Mouse (Mus musculus): ENCODE measurements around the gene Ppp5c.

Gene Ppp5c

GRCm38 (mm10) chr7:17055287-17055946 is 27.7 kb upstream of the Ppp5c start:
- in situ Hi-C loops (cut with MboI, MseI): loop anchor here in 1 of 2 experiments (5.0 kb wide), 1 partner anchor 33 kb away; no protein-coding TSS in a partner anchor

GRCm38 (mm10) chr7:17054325-17054989 is 26.7 kb upstream of the Ppp5c start:
- in situ Hi-C loops (cut with MboI, MseI): loop anchor here in 1 of 2 experiments (5.0 kb wide), 2 partner anchors 52 to 107 kb away; no protein-coding TSS in a partner anchor

- in situ Hi-C loops (cut with MboI, MseI): loop anchor here in 1 of 2 experiments (5.0 kb wide), 2 partner anchors 49 to 104 kb away; no protein-coding TSS in a partner anchor
Measured at GRCm38 (mm10) chr7:17050933-17051594, 23.3 kb upstream of the Ppp5c start.

GRCm38 (mm10) chr7:17050491-17050890 is 22.8 kb upstream of the Ppp5c start:
- in situ Hi-C loops (cut with MboI, MseI): loop anchor here in 1 of 2 experiments (5.0 kb wide), 2 partner anchors 48 to 103 kb away; no protein-coding TSS in a partner anchor

GRCm38 (mm10) chr7:17048431-17049190 is 20.9 kb upstream of the Ppp5c start:
- in situ Hi-C loops (cut with MboI, MseI): no loop called here

- in situ Hi-C loops (cut with MboI, MseI): no loop called here
Measured at GRCm38 (mm10) chr7:17047041-17047682, 19.4 kb upstream of the Ppp5c start.

GRCm38 (mm10) chr7:17045743-17046142 is 18.0 kb upstream of the Ppp5c start:
- in situ Hi-C loops (cut with MboI, MseI): no loop called here

GRCm38 (mm10) chr7:17039373-17039772 is 11.6 kb upstream of the Ppp5c start:
- in situ Hi-C loops (cut with MboI, MseI): no loop called here

GRCm38 (mm10) chr7:17038018-17038695 is 10.4 kb upstream of the Ppp5c start:
- in situ Hi-C loops (cut with MboI, MseI): no loop called here

GRCm38 (mm10) chr7:17030239-17030638 is 2.5 kb upstream of the Ppp5c start:
- in situ Hi-C loops (cut with MboI, MseI): no loop called here

GRCm38 (mm10) chr7:17028923-17029322 is 1.2 kb upstream of the Ppp5c start:
- in situ Hi-C loops (cut with MboI, MseI): no loop called here

- in situ Hi-C loops (cut with MboI, MseI): no loop called here
Measured at GRCm38 (mm10) chr7:17026710-17027587, 775 bp downstream of the Ppp5c start.

GRCm38 (mm10) chr7:17025896-17026622 is 1.7 kb downstream of the Ppp5c start:
- in situ Hi-C loops (cut with MboI, MseI): no loop called here

- in situ Hi-C loops (cut with MboI, MseI): no loop called here
Measured at GRCm38 (mm10) chr7:17025505-17025894, 2.2 kb downstream of the Ppp5c start.

GRCm38 (mm10) chr7:17024814-17025504 is 2.8 kb downstream of the Ppp5c start:
- in situ Hi-C loops (cut with MboI, MseI): loop anchor here in 1 of 2 experiments (5.0 kb wide), 1 partner anchor 32 kb away; no protein-coding TSS in a partner anchor

- in situ Hi-C loops (cut with MboI, MseI): loop anchor here in 1 of 2 experiments (5.0 kb wide), 1 partner anchor 33 kb away; no protein-coding TSS in a partner anchor
Measured at GRCm38 (mm10) chr7:17024141-17024540, 3.6 kb downstream of the Ppp5c start.

GRCm38 (mm10) chr7:17023701-17024100 is 4.0 kb downstream of the Ppp5c start:
- in situ Hi-C loops (cut with MboI, MseI): loop anchor here in 1 of 2 experiments (5.0 kb wide), 1 partner anchor 34 kb away; no protein-coding TSS in a partner anchor

GRCm38 (mm10) chr7:17022176-17022575 is 5.5 kb downstream of the Ppp5c start:
- in situ Hi-C loops (cut with MboI, MseI): loop anchor here in 1 of 2 experiments (5.0 kb wide), 1 partner anchor 35 kb away; no protein-coding TSS in a partner anchor

Data from T-helper 17 cell (primary cell).